Mouse (Mus musculus) G1E-ER4 (cell line): Measurements from ENCODE around the gene Ryr3. TPM values are rescaled to one million over a fixed set of nuclear protein-coding genes. Genes with fewer than 3 reads are reported as not detected.

Experiments used
- GATA1 ChIP-seq: IDR thresholded peaks from one replicate; pipeline ENCODE4 v1.8.0; 2012; ENCODE audit warnings: low read length, inconsistent platforms
- polyA plus RNA-seq: library from polyadenylated mRNA; stranded (reverse); fragments of >175 nt; gene quantifications from 2 replicates; pipeline ENCODE4 v1.2.3, GENCODE M21; 2012

Ryr3 gene
- polyA plus RNA-seq, 1 experiment, result not detected

- TF ChIP-seq GATA1, result no peak
These were observed 540.2 kb downstream of the Ryr3 start for GRCm38 (mm10) chr2:112676721-112677120.

DNA sequence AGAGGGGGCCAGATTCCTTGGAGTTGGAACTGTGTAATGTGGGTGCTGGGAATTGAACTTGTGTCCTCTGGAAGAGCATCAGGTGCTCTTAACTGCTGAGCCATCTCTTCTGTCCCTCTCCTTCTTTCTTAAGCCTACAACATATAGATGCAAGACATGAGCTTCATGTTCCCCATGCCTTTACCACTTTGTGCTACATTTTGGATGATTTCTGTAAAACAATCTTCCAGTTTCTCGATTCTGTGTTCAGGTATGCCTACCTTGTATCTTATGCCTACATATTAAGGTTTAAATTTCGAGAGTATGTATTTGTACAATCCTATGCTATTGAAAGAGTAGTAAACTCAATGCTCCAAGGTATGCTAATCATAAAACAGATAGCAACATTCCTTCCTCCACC lies 540.7 kb downstream of the Ryr3 start:
- TF ChIP-seq GATA1, result no peak

DNA sequence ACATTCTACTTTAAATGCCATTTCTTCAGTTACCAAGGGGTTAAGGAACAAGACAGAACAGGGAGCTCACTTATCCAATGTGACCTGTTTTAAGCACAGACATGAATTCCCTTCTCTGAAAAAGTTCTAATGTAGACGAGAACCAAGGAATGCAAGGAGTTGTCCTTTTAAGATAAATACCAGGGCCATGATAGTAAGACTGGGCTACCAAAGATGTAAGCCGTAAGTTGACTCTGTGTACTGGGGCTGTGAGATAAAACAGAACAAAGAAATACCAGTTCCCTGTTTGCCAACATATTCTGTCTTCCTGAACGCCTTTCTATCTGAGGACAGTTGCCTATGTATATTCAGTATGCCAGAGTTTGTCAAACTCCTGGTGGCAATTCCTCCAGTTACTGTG lies 547.4 kb downstream of the Ryr3 start:
- TF ChIP-seq GATA1, result no peak

- TF ChIP-seq GATA1, result no peak
These were observed 560.8 kb downstream of the Ryr3 start for GRCm38 (mm10) chr2:112656131-112656530.

DNA sequence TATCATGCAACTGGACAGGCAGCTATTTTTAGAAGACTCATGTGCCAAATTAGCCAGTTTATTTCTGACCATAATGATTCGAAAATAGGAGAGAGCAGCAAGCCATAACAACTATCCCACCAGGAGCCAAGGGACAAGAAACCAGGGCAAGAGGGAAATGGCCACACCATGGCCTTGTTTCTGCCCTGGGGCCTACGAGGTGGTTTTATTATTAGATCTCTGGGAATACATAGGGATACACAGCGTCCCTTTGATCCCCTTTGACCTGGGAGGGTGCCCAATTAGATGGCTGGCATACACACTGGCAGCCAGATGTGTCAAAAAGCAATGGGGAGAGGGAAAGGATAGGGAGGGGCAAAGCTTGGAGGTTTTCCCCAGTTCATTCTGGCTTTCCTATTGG lies 563.1 kb downstream of the Ryr3 start:
- TF ChIP-seq GATA1, result no peak

DNA sequence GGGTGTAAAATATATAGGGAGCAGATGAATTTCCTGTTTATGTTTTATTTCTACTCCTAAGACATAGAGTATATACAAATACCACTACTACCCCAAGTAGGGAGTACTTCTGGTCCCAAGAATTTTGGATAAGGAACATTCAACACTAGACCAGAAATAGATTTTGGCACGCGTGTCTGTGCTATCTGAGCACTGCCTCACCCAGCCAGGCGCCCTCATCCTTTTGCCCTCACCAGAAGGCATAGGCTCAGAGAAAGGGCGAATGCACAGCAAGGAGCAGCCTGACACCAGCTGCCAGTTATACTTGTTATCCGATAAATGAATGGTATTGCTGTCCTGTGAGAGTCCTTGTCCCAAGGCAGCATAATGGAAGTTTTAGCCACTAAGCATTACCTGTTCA lies 579.7 kb downstream of the Ryr3 start:
- no peak for TF ChIP-seq GATA1

DNA sequence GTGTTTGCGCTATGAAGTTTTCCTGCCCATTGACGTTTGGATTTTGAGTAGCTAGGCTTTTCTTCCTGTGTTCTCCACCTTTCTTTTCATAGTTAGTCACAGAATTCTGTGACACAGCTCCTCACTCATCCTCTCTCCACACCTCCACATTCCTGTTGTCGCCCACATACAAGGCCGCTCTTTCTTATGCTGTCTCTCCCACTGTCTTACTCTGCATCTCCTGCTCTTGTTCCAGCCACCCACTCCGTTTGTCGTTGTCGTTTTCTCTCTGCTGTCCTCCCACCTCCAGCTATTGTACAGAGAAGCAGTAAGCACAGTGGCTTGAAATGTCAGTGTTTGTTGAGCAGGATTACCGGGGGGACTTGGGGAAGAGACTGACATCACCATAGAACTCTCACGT lies 584.4 kb downstream of the Ryr3 start:
- TF ChIP-seq GATA1, result no peak

- TF ChIP-seq GATA1, result no peak
These were observed 586.2 kb downstream of the Ryr3 start for GRCm38 (mm10) chr2:112630669-112631068.

GRCm38 (mm10) chr2:112625156-112625555 lies 591.7 kb downstream of the Ryr3 start:
- TF ChIP-seq GATA1, result no peak

DNA sequence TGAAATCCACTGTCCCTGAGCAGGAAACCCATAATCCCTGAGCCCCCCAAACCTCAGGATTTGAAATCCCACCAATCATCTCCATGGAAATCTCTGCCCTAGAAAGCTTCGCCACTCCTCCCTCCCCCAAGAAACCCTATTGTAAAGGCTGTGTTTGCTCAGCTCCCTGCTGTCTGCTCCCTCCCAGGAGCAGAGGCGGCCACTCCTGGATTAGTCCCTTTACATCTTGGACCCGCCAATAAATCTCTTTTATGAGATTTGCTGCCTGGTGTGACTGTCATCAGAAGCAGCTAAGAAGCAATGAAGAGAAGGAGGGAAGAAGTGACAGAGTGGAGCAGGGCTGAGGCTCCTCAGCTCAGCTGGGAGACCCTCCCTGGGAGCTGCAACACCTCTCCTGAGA lies 599.7 kb downstream of the Ryr3 start:
- no peak for TF ChIP-seq GATA1

DNA sequence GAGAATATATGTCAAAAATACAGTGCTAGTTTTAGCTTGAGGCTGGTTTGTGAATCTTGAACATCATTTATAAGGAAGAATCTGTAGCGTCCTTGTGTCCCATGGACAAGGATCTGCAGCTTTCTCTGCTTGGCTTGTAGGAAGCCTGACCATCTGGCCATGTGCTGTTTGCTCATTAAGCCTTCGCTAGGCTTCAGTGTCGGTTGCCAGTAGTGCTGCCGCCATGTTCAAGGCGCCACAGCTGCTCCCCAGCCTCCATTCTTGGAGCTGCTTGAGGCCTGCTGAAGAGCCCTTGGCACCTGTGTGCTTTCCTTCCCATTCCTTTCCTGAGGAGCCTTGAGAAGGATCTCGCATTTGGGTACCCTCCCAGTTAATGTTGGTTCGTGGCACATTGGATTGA lies 602.5 kb downstream of the Ryr3 start:
- no peak for TF ChIP-seq GATA1

DNA sequence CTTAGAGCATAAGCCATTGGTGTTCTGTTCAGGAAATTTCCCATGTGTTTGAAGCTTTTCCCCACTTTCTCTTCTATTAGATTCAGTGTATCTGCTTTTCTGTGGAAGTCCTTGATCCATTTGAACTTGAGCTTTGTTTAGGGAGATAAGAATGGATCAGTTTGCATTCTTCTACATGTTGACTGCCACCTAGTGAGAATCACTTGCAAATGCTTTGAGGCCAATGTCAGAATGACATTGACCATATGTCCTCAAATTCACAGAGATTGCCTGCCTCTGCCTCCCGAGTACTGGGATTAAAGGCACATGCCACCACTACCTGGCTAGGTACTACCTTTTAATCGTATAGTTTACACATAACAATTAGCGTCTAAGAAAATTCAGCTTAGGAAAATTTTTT lies 604.3 kb downstream of the Ryr3 start:
- no peak for TF ChIP-seq GATA1

- TF ChIP-seq GATA1, result no peak
These were observed 610.4 kb downstream of the Ryr3 start for GRCm38 (mm10) chr2:112606536-112606935.

- TF ChIP-seq GATA1, result no peak
These were observed 614.4 kb downstream of the Ryr3 start for GRCm38 (mm10) chr2:112602487-112602886.

- no peak for TF ChIP-seq GATA1
These were observed 616.7 kb downstream of the Ryr3 start for GRCm38 (mm10) chr2:112600222-112600621.

- no peak for TF ChIP-seq GATA1
These were observed 619.8 kb downstream of the Ryr3 start for GRCm38 (mm10) chr2:112597064-112597463.

DNA sequence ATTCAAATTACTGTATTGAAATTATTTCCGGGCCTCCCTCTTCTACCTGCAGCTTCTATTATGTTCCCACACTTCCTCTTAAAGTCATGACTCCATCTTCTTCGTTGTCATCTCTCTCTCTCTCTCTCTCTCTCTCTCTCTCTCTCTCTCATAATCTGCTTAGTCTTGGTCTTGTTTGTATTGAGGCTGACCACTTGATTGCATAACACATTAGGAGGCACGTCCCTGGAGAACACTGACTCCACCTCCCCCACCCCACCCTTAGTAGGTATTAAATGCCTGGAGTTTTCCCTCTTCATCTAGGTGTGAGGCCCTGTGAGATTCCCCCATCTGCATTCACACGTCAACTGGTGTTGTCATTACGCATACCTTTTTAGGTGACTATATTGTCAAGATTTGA lies 620.5 kb downstream of the Ryr3 start:
- no peak for TF ChIP-seq GATA1

GRCm38 (mm10) chr2:112595807-112596206 lies 621.1 kb downstream of the Ryr3 start:
- TF ChIP-seq GATA1, result no peak

GRCm38 (mm10) chr2:112593781-112594180 lies 623.1 kb downstream of the Ryr3 start:
- TF ChIP-seq GATA1, result no peak

DNA sequence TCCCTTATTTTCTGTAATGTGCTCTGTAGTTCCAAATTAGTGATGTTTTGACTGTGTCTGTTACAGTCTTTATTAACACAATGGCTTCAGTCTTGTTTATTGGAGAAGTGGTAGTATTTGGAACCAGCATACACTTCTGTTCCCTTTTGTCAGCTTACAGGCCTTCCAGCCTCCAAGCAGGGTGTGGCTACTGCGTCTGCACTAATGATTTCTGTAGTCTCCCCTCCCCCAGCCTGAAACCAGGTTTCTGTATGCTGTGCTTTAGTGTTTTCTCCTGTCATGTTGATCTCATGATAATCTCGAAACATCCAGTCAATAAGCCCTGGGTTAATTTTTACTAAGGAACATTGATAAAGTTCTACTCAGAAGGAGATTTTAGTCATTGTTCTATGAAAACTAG lies 623.6 kb downstream of the Ryr3 start:
- no peak for TF ChIP-seq GATA1
